Mouse (Mus musculus): ENCODE measurements around the gene Camta1.

DNA sequence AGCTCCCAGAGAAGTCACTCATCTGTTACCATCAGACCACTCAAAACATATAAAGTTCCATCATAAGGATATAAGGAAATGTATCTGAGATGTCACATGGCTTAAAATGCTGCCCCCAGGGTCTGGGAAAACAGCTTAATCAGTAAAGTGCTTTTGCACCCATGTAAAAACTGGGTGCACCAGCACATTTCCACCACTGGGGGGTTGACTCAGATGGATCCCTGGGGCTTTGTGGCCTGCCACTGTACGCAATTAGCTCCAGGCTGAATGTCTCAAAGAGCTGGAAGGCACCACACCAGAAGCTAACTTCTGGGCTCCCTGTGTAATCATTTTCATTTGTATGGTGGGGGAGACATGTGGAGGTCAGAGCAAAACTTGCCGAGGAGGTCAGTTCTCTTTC lies 10.5 kb downstream of the Camta1 start:
- TF ChIP-seq POU5F1 (IDR thresholded peaks at IDR 0.05; ENCODE audit: borderline replicate concordance, low read length) (no peak), CTCF (conservative IDR thresholded peaks at IDR 0.05; ENCODE audit: low read length) (peak; percentile 76)
